Mouse (Mus musculus) megakaryocyte, embryonic 14.5 days (primary cell): Measurements from ENCODE around the gene Arpc3.

Experiments
- FLI1 ChIP-seq: IDR thresholded peaks from 2 replicates; pipeline ENCODE4 v1.6.1; 2012; ENCODE audit warnings: low read length, inconsistent platforms, mixed read lengths
- GATA1 ChIP-seq: IDR thresholded peaks from 3 replicates; pipeline ENCODE4 v1.6.1; 2012; ENCODE audit warnings: mixed read lengths, low read length, inconsistent platforms, borderline replicate concordance

DNA sequence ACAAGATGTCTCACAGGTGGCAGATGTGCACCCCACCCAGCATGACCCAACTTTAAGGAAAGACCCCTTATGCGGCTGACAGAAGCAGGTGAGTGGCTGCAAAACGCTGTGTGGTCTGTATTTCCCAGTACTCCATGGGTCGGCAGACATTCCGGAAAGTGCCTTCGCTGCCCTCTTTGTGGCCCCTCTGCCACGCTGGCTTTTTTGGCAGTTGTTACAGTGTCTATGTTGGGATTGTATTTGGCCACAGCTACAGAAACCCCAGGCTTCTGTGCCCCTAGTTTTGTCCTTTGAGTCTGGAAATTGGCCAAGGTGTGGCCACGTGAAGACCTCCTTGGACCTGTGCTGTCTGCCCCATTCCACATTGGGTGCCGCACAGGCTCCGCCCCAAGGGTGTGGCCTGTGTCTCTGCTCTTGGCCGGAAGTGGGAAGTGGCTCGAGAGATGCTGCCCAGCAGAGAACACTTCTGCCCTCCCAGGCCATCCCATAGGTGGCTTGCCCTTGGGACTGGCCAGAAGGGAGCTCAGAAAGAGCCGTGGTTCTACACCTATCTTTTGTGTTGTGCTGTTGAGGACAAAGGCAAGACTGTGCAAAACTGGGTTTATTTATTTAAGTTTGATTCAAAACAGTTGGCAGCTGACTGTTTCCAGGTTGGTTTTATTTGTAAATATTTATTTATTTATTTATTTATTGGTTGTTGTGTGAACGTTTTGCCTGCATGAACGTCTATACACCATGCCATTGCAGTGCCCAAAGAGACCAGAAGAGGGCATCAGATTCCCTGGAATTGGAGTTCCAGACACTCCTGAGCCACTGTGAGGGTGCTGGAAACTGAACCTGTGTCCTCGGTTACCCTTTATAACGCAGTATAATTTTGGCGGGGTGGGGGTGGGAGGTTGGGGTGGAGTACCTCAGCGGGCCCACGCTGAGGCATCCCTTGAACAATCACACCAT lies 18.3 kb downstream of the Arpc3 start:
- TF ChIP-seq GATA1, result no peak
- no peak for TF ChIP-seq FLI1
